Mouse (Mus musculus) CH12.LX (cell line): ENCODE results near the gene Fndc10. TPM values are rescaled to one million over a fixed set of nuclear protein-coding genes. Genes with fewer than 3 reads are reported as not detected.

Source experiments
- DNase-seq: peaks from one replicate; pipeline ENCODE4 v3.0.0-alpha.2; 2013; ENCODE audit errors: extremely low read depth
- H3K27ac ChIP-seq: 2 replicates; pipeline ENCODE4 v1.5.1; 2012; ENCODE audit warnings: low read depth, mild to moderate bottlenecking, control low read depth, moderate library complexity; ENCODE audit not compliant: insufficient read depth
- H3K27me3 ChIP-seq: replicated peaks from 2 replicates; pipeline ENCODE3; 2012; ENCODE audit warnings: inconsistent platforms
- H3K36me3 ChIP-seq, 2 experiments: replicated peaks in 1 of 2; 2 replicates each; pipeline versions ENCODE3 to v1.6.1; 2012; ENCODE audit warnings: inconsistent platforms in 1 of 2, low read length in 1 of 2, mild to moderate bottlenecking in 1 of 2, mixed read lengths in 1 of 2, moderate library complexity in 1 of 2; ENCODE audit not compliant: control insufficient read depth in 1 of 2, insufficient read depth in 1 of 2
- H3K4me1 ChIP-seq, 2 experiments: 2 replicates each; pipeline ENCODE4 v1.6.1; 2012; ENCODE audit warnings: inconsistent platforms in 1 of 2, moderate library complexity in 1 of 2; ENCODE audit not compliant: insufficient read depth in 2 of 2, control insufficient read depth in 1 of 2
- H3K4me2 ChIP-seq: 2 replicates; pipeline ENCODE4 v1.6.1; 2012; ENCODE audit warnings: low read depth, mild to moderate bottlenecking, control low read depth; ENCODE audit not compliant: poor library complexity, insufficient read depth, severe bottlenecking
- H3K4me3 ChIP-seq, 3 experiments: fragments of 150-350 bp in 1 of 3; sonication (generic) in 1 of 3; replicated peaks in 1 of 3; 2 replicates each; pipeline versions ENCODE3 to v1.5.1; 2011 to 2012; ENCODE audit warnings: low read depth in 2 of 3, low read length in 2 of 3, mild to moderate bottlenecking in 2 of 3, moderate library complexity in 2 of 3, control low read depth in 1 of 3, improper control_type of control experiment in 1 of 3, inconsistent platforms in 1 of 3, mixed read lengths in 1 of 3; ENCODE audit not compliant: poor library complexity in 1 of 3
- H3K79me2 ChIP-seq: replicated peaks from 2 replicates; pipeline ENCODE4 v1.6.1; 2012; ENCODE audit warnings: mild to moderate bottlenecking, moderate library complexity; ENCODE audit not compliant: control insufficient read depth, poor library complexity, insufficient read depth, severe bottlenecking; ENCODE audit errors: extremely low read depth
- H3K9ac ChIP-seq: 2 replicates; pipeline ENCODE4 v1.6.1; 2012; ENCODE audit warnings: low read depth, mild to moderate bottlenecking, control low read depth, moderate library complexity; ENCODE audit not compliant: insufficient read depth
- H3K9me3 ChIP-seq: replicated peaks from 2 replicates; pipeline ENCODE3; 2012; ENCODE audit warnings: low read length, inconsistent platforms, mixed read lengths
- CTCF ChIP-seq, 2 experiments: IDR thresholded peaks in 1 of 2; conservative IDR thresholded peaks in 1 of 2; 2 replicates each; pipeline ENCODE4 v1.5.1; 2011 to 2012; ENCODE audit warnings: low read depth in 2 of 2, low read length in 2 of 2, improper control_type of control experiment in 1 of 2, inconsistent platforms in 1 of 2, mild to moderate bottlenecking in 1 of 2, moderate library complexity in 1 of 2
- ETS1 ChIP-seq: conservative IDR thresholded peaks from 2 replicates; pipeline ENCODE4 v1.6.1; 2012; ENCODE audit warnings: low read depth, mild to moderate bottlenecking, inconsistent platforms, low read length, improper control_type of control experiment, moderate library complexity
- GABPA ChIP-seq: IDR thresholded peaks from 2 replicates; pipeline ENCODE4 v1.6.1; 2012; ENCODE audit warnings: low read depth, low read length, improper control_type of control experiment, inconsistent platforms; ENCODE audit not compliant: insufficient replicate concordance
- HCFC1 ChIP-seq: IDR thresholded peaks from 2 replicates; pipeline ENCODE4 v1.6.1; 2012; ENCODE audit warnings: low read depth, mild to moderate bottlenecking, inconsistent platforms, low read length, improper control_type of control experiment
- JUN ChIP-seq: IDR thresholded peaks from 2 replicates; pipeline ENCODE4 v1.6.1; 2011; ENCODE audit warnings: low read depth, mild to moderate bottlenecking, low read length, improper control_type of control experiment, moderate library complexity; ENCODE audit not compliant: insufficient read depth
- JUND ChIP-seq: conservative IDR thresholded peaks from 2 replicates; pipeline ENCODE4 v1.6.1; 2011; ENCODE audit warnings: low read depth, low read length, improper control_type of control experiment
- MXI1 ChIP-seq: IDR thresholded peaks from 2 replicates; pipeline ENCODE4 v1.6.1; 2011; ENCODE audit warnings: mild to moderate bottlenecking, low read depth, low read length, improper control_type of control experiment
- MYC ChIP-seq: IDR thresholded peaks from 2 replicates; pipeline ENCODE4 v1.6.1; 2011; ENCODE audit warnings: low read depth, mild to moderate bottlenecking, improper control_type of control experiment, low read length
- NELFE ChIP-seq: IDR thresholded peaks from 2 replicates; pipeline ENCODE4 v1.6.1; 2011; ENCODE audit warnings: low read depth, low read length, improper control_type of control experiment
- PAX5 ChIP-seq: IDR thresholded peaks from 2 replicates; pipeline ENCODE4 v1.6.1; 2012; ENCODE audit warnings: low read length, inconsistent platforms, mixed read lengths
- POLR2AphosphoS2 ChIP-seq: IDR thresholded peaks from 2 replicates; pipeline ENCODE4 v1.6.1; 2011; ENCODE audit warnings: low read depth, low read length, improper control_type of control experiment
- RAD21 ChIP-seq: IDR thresholded peaks from 2 replicates; pipeline ENCODE4 v1.6.1; 2011; ENCODE audit warnings: low read depth, mild to moderate bottlenecking, low read length, improper control_type of control experiment, moderate library complexity
- RCOR1 ChIP-seq: conservative IDR thresholded peaks from 2 replicates; pipeline ENCODE4 v1.6.1; 2012; ENCODE audit warnings: low read depth, mild to moderate bottlenecking, inconsistent platforms, low read length, improper control_type of control experiment
- TBP ChIP-seq: conservative IDR thresholded peaks from 2 replicates; pipeline ENCODE4 v1.6.1; 2011; ENCODE audit warnings: low read depth, low read length, improper control_type of control experiment
- ZC3H11A ChIP-seq: IDR thresholded peaks from 2 replicates; pipeline ENCODE4 v1.6.1; 2012; ENCODE audit warnings: low read depth, mild to moderate bottlenecking, inconsistent platforms, low read length, improper control_type of control experiment
- ZKSCAN1 ChIP-seq: IDR thresholded peaks from 2 replicates; pipeline ENCODE4 v1.6.1; 2012; ENCODE audit warnings: low read depth, inconsistent platforms, low read length, improper control_type of control experiment, borderline replicate concordance
- dilution Hi-C: fragments of 300-500 bp; cut with MboI; formaldehyde crosslinking; loops from 2 replicates; pipeline ENCODE4 v1.14.3; 2020; ENCODE audit warnings: low sequenced_read_pairs; ENCODE audit not compliant: extremely low pct_unique_long_range_greater_than_20kb, extremely low pct_ligation_motif_present
- in situ Hi-C: fragments of 300-500 bp; cut with MboI; formaldehyde crosslinking; loops from 3 replicates; pipeline ENCODE4 v1.14.3; 2019; ENCODE audit warnings: low sequenced_read_pairs, low pct_ligation_motif_present, low pct_unique_long_range_greater_than_20kb, mixed read lengths
- polyA plus RNA-seq: library from polyadenylated mRNA; unstranded; fragments of >175 nt; gene quantifications from 2 replicates; pipeline ENCODE4 v1.2.1, GENCODE M21; 2012; ENCODE audit warnings: low read depth; ENCODE audit not compliant: insufficient read length
- total RNA-seq, 2 experiments: library from RNA; depleted of rRNA; stranded (reverse); fragments of 300-350 nt in 1 of 2; fragments of >200 nt in 1 of 2; gene quantifications; 2 replicates each; pipeline ENCODE4 v1.2.3; 2012 to 2014

Fndc10 gene
- total and polyA plus RNA-seq, 3 experiments: 1.3 to 3.2 (median 1.7) TPM

DNA sequence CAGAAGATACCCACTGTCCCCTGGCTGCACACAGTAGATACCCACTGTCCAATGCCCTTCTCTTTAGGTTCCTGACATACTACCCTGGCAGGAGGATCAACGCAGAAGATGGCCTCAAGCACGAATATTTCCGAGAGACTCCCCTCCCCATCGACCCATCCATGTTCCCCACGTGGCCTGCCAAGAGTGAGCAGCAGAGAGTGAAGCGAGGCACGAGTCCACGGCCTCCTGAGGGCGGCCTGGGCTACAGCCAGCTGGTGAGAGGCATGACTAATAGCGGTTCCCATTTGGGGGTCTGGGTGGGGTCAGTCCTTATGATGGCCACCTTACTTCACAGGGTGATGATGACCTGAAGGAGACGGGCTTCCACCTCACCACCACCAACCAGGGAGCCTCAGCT lies 44.8 kb upstream of the Fndc10 start:
- no peak overlapping the region for H3K4me3 ChIP-seq
- no peak overlapping the region for H3K4me2 ChIP-seq

DNA sequence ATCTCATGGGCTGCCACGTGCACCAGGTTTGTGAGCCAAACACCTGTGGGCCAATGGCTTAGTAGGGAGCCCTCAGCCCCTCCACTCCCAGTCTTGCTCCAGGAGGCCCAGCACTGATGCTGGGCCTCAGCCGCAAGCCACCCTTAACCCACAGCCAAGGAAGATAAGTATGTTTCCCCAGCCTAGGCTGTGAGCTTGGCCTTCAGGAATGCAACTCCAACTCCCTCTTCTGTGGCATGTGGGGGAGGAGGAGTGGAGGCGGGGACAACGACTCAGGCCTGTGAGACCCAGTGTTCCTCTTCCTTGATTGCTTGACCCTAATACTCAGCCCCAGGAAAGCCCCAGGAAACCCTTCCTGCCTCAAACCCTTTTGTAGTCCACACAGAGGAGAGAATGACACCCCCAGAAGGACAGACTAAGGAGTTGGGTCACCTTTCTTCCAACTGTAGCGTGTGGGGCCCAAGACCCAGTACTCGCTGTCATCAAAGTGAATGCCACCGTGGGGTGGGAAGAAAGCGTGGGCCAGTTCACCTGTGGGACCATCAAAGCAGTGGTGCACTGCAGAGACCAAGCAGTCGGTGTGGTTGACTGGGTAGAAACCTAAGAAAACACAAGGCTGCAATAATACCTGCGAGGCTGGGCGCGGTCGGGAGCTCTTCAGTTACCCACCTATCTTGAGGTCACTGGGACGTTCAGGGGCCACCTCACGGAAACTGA lies 42.4 kb upstream of the Fndc10 start:
- Histone ChIP-seq H3K9ac (no peak overlapping the region), H3K4me1 (peaks cover 3 to 5% of the 10 kb centered on the region in 2 experiments; a peak in 3 of 4 replicates), H3K4me2 (no peak overlapping the region), H3K9me3 (no peaks in the 10 kb centered on the region), H3K27me3 (no peaks in the 10 kb centered on the region), H3K79me2 (no peaks in the 10 kb centered on the region), H3K27ac (no peak overlapping the region)
- TF ChIP-seq JUND: no peak
- TF ChIP-seq, all 38 proteins: peak for 0
- dilution Hi-C loops: no loop called here
- Histone ChIP-seq H3K36me3 (peaks cover 93 to 97% of the 10 kb centered on the region in 2 experiments), H3K4me3 (no peak overlapping the region)
- in situ Hi-C loops: no loop called here
- no peak for DNase-seq

More for the DNA sequence above, 44.8 kb upstream of the Fndc10 start:
- Histone ChIP-seq H3K79me2 (no peaks in the 10 kb centered on the region), H3K27ac (no peak overlapping the region), H3K4me1 (no peaks in the 10 kb centered on the region), H3K27me3 (no peaks in the 10 kb centered on the region), H3K36me3 (peaks cover 79 to 89% of the 10 kb centered on the region in 2 experiments), H3K9ac (no peak overlapping the region), H3K9me3 (no peaks in the 10 kb centered on the region)
- dilution Hi-C loops (no loop called here), in situ Hi-C loops (no loop called here)
- TF ChIP-seq GABPA: no peak
- TF ChIP-seq TBP: no peak
- TF ChIP-seq ZC3H11A: no peak
- TF ChIP-seq CTCF (conservative IDR thresholded peaks at IDR 0.05 in 1 of 2, IDR thresholded peaks at IDR 0.05 in 1 of 2; ENCODE audit: low read depth in 2 of 2, low read length in 2 of 2): no peak
- no peak for TF ChIP-seq RCOR1
- no peak for TF ChIP-seq PAX5
- no peak for TF ChIP-seq MYC
- no peak for TF ChIP-seq POLR2AphosphoS2
- no peak for TF ChIP-seq MXI1
- TF ChIP-seq JUN: no peak
- TF ChIP-seq ETS1: no peak
- TF ChIP-seq RAD21: no peak
- no peak for TF ChIP-seq HCFC1
- TF ChIP-seq NELFE: no peak
- TF ChIP-seq ZKSCAN1: no peak
- DNase-seq: no peak
